Mouse (Mus musculus) splenic B cell, adult 2 months (primary cell): Measurements from ENCODE around the gene Fam227a.
A peak's percentile ranks its signal among the peaks of the same experiment; 100 is the strongest.

Experiments used
- DNase-seq: peaks from one replicate; pipeline ENCODE4 v3.0.0-alpha.2; 2011; ENCODE audit warnings: low read depth, low spot score
- H3K27me3 ChIP-seq: 2 replicates; pipeline ENCODE4 v1.6.1; 2012; ENCODE audit warnings: mild to moderate bottlenecking, low read length, moderate library complexity, mixed read lengths; ENCODE audit not compliant: control insufficient read depth, poor library complexity, insufficient read depth, severe bottlenecking
- H3K36me3 ChIP-seq: 2 replicates; pipeline ENCODE4 v1.6.1; 2012; ENCODE audit warnings: mild to moderate bottlenecking, low read length, moderate library complexity, mixed read lengths; ENCODE audit not compliant: control insufficient read depth, poor library complexity, insufficient read depth, severe bottlenecking

Gene Fam227a

DNA sequence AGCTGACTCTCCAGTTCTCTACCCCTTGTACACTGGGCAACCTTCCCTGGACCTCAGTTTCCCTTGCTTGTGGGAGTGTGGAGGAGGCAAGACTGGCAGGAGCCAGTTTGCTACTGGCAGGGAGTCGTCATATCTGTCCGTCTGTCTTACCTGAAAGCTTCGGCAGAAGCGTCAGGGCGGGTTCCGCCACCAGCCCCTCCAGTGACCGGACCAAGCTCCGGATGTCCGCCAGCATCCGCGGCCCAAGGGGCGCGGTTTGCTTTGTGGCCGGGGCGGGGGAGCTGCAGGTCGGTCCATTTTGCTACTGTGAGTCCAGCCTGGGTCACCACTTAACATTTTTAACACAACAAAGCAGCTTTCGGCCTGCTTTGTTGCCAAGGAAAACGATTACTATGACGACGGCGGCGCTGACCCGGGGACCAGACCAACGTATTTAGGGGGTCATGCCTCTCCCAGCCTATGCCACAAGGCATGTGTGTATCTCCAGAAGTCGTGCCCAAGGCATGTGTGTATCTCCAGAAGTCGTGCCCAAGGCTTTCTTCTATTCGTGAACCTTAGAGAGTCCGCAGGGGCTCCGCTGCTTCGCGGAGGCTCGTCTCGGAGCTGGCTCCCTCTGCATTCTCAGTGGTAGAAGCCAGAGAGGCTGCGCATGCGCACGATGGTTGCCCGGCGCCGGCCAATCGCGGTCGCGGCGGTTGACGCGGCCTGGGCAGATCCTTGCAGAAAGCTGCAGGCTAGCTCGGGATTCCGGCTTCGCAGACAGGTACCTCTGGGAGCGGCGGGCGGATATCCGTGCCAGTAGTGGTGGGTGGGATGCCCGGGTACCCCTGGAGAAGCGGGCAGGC lies at the start of gene Fam227a, which contains the start of gene Cby1:
TSS of gene Fam227a (minus strand) at position 426 of the 845 bp plus-strand sequence.
TSS of gene Cby1 (plus strand) at position 669 of the 845 bp plus-strand sequence.
- no peaks in the 10 kb centered on the region for H3K27me3 ChIP-seq
- DNase-seq, result peak; percentile 94
- H3K36me3 ChIP-seq, result no peaks in the 10 kb centered on the region; the same call in 1 of the 2 replicates

DNA sequence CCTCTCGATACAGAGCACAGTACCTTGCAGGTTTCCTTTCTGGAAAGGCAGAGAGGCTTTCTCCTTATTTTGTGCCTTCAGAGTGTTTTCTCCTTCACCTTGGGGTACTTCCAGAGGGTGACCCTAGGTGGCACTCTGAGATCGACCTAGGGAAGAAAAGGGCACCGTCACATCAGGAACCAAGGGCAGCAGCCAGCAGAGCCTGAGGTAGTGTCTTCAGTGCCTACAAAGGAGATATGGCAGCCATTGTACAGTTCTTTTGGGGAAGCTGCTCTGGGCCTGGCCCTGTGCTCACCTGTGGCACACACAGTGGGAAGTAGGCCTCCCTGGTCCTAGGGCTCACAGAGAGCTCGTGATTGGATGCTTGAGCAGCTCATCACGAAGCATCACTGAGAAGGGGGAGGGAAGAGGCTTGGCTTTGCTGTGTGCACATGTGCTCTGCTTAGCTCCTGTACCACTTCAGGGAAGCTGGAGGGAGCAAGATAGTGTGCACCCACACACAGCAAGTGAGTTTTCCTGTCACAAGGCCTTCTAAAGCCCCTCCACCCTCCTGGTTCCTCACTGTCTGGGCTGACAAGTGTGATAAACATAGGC lies 49.6 kb upstream of the Fam227a start:
- no peak for DNase-seq
- H3K36me3 ChIP-seq, result no peaks in the 10 kb centered on the region; the same call in 1 of the 2 replicates
- H3K27me3 ChIP-seq, result no peaks in the 10 kb centered on the region

DNA sequence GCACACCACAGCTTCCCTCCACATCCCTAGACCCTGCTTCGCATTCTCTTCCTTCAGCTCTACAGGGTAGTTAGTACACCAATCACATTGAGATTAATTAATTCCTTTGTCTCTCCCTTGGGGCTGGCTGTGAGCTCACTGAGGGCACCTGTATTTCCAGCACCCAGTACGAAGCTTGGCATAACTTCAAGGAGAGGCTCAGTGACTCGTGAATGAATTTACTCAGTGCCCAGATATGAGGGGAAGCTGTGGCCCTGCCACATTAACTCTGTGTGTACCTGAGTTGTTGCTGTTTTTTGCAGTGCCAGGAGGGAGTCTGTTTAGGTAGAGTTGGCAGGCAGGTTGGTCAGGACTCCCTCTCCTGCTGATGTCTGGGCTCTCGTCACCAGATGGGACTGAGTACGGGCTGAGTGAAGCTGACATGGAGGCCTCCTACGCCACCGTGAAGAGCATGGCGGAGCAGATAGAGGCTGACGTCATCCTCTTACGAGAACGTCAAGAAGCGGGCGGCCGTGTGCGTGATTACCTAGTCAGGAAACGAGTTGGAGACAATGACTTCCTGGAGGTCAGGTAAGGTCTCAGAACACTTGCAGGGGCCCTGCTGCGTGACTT lies 48.0 kb upstream of the Fam227a start:
- Histone ChIP-seq H3K36me3 (no peaks in the 10 kb centered on the region; the same call in 1 of the 2 replicates), H3K27me3 (no peaks in the 10 kb centered on the region)
- DNase-seq, result no peak

DNA sequence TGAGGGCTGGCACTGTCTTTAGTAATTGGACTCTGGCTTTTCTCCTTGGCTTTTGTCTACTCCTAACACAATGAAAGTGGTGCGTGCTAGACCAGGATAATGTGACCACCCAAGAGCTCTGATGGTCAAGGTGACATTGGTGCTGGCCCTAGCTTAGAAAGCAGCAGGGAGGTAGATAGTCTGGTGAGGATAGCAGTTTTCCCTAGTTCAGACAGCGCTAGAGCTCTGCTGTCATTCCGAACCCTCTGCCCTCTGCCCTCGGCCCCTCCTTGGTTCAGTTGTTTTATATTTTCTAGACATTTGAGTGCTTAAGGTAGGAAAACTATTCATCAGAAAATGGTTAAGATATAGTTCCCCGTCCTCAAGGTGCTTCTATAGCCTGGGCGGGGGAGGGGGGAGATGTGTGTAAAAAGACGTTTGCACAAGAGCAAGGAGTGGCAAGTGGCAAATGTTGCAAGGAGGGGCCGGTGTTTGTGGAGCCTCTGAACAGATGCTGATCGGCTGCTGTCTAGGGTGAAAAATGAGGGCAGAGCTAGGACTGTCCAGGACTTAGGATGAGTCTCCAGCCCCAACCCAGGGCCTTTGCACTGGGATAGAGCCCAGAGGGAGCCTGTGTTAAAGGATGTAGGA lies 38.9 kb upstream of the Fam227a start:
- no peak for DNase-seq
- H3K36me3 ChIP-seq, result peaks cover 4% of the 10 kb centered on the region
- H3K27me3 ChIP-seq, result no peaks in the 10 kb centered on the region

DNA sequence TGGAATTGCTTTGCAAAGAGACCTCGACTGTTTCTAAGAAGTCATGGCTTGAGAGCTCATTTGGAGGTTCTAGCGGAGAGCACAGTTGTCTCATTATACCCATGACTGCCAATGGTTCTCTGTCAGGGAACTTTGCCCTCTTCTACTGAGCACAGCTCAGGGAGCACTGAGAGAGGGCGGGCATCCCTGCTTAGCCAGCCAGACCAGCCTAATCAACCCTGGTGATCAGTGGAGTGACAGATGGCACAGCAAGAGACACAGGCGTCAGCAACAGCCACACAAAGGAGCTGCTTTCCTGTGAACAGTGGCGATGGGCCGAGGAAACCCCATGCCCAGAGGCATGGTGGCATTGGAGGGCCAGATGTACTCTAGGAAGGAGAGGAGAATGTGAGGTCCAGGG lies 38.3 kb upstream of the Fam227a start:
- H3K27me3 ChIP-seq, result no peaks in the 10 kb centered on the region
- no peak for DNase-seq
- peaks cover 4% of the 10 kb centered on the region for H3K36me3 ChIP-seq

DNA sequence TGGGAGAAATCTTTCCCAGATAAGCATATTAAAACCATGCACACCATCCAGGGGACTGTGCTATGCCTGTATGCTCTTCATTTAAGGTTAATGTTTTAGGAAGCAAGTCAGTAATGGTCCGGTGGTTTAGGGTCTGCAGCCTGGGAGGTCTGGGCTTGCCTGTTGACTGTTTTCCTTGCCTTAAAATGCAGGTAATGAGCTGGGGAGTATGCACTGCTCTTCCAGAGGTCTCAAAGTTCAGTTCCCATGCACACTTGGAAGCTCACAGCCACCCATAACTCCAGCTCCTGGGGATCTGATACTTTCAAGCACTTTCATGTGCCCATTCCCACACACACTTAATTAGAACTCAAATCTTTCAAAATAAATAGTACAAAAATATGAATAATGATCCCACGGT lies 37.8 kb upstream of the Fam227a start:
- H3K27me3 ChIP-seq, result no peaks in the 10 kb centered on the region
- DNase-seq, result no peak
- peaks cover 4% of the 10 kb centered on the region for H3K36me3 ChIP-seq

DNA sequence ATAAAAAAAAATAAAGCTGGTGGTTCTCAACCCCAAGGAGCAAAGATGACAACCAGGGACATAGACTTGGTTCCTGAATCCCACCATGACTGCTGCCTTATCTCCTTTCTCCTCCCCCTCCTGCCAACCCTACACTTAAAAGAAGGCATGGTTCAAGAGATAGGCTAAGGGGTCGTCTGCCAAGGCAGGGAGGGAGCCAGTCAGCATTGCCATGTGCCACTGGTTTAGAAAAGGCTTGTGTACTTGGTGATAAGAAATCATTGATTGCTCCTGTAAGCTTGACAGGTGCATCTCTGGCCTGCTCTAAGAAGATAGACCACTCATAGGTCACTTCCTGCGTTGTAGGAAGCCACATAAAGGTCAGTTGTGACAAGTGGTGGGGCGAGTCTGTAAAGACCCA lies 36.8 kb upstream of the Fam227a start:
- no peaks in the 10 kb centered on the region for H3K27me3 ChIP-seq
- H3K36me3 ChIP-seq, result peaks cover 4% of the 10 kb centered on the region
- DNase-seq, result no peak

DNA sequence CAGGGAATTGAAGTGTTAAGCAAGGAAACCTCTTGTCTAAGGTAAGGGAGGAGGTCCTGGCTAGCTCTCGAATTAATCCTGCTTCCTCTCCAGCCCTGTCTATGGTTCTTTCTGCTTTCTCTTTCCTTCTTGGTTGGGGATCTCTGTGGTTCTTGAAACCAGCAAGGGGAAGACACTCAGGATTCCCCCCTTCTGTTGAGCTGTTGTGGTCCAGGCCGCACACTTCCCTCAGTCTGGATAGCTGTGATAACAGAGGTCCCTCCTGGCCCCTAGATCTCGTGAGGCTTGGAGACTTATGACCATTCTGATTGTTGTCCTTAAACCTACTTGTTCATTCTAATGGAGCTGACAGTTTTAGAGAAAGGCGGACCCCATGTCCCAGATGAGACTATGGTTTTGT lies 35.8 kb upstream of the Fam227a start:
- no peaks in the 10 kb centered on the region for H3K27me3 ChIP-seq
- DNase-seq, result no peak

DNA sequence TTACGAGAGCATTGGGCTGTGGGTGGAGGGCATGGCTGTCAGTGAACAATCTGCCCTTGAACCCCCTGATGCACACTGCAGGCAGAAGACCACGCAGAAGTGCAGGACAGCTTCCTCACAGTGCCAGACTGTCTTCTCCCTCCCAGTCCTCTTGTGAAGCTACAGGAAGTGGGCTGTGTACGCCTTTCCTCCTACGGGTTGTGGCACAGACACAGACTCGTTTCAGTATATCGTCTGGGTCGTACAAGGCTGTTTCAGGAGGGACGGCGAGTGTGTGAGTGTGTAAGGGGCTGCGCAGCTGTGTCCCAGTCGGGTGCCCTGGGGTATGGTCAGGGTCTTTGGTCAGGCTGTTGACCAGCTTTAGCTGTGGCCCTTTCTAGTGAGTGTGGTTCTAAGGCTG lies 35.0 kb upstream of the Fam227a start:
- H3K27me3 ChIP-seq, result no peaks in the 10 kb centered on the region
- peak; percentile 48 for DNase-seq
- H3K36me3 ChIP-seq, result peaks cover 3% of the 10 kb centered on the region

More for the DNA sequence above, 35.8 kb upstream of the Fam227a start:
- H3K36me3 ChIP-seq, result peaks cover 4% of the 10 kb centered on the region

DNA sequence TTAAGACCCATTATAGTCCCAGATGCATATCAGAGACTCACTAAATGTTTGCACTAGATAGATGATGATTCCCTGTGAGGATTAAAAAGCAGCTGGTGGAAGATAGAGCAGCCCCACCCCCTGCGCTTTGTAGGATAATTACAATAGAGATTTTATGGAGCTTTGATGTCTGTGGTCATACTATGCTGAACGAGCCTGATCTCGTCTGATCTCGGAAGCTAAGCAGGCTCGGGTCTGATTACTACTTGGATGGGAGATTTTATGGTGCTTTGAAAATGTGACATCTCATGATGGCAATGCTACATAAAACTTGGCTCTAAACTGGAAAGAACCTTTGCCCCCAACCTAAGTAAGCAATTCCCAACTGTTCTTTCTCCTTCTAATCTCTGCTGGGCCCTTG lies 33.6 kb upstream of the Fam227a start:
- H3K27me3 ChIP-seq, result no peaks in the 10 kb centered on the region
- peaks cover 3% of the 10 kb centered on the region for H3K36me3 ChIP-seq
- no peak for DNase-seq

DNA sequence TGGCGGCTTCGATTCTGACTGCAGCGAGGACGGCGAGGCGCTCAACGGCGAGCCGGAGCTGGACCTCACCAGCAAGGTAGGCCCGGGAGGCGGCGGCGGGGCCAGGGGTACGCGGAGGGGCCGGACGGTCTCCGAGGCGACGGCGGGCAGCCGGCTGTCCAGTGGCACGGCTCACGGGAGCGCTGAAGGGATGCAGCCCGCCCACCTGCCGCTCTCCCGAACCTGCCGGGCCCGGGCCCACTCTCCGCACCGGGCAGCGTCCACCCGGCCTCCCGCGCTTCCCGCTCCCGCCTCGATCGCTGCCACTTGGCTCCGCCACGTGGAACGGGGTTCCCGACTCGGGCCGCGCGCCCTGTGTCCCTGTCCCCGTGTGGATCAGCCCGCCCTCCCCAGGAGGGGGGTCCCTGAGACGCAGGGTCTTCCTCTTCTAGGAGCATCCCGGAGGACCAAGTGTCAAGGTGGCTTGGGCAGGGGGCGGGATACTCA lies 32.3 kb upstream of the Fam227a start:
- H3K27me3 ChIP-seq, result no peaks in the 10 kb centered on the region
- DNase-seq, result peak; percentile 32
- H3K36me3 ChIP-seq, result peaks cover 3% of the 10 kb centered on the region; the same call in 1 of the 2 replicates

DNA sequence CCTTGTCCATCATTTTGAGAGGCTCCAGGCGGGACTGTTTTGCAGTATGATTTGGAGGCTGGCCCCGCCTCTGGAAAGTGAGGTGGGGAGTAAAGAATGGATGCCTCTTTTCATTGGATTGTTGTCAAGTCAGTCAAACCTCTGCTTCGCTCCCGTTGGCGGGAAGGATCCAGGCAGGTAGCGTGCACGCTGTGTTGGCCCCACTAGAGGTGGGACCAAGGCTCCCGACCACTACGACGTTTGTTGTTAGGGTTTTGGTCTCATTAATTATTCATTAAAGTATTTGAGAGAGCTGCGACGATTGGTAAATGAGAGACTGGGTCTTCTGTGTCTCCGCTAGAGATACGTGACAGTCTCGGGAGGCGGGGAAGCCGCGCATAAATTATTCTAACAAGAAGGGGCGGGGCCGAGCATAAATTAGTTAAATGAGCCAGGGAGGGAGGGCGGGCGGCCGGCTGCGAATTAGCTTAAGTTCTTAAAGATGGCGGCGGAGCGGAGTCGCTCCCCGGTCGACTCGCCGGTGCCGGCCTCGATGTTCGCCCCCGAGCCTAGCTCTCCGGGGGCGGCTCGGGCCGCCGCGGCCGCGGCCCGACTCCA lies 31.8 kb upstream of the Fam227a start, which contains the start of gene Gtpbp1:
TSS of gene Gtpbp1 (plus strand) at position 420 of the 597 bp plus-strand sequence.
- peak; percentile 99 for DNase-seq
- H3K36me3 ChIP-seq, result peaks cover 3% of the 10 kb centered on the region; the same call in 1 of the 2 replicates
- H3K27me3 ChIP-seq, result no peaks in the 10 kb centered on the region

DNA sequence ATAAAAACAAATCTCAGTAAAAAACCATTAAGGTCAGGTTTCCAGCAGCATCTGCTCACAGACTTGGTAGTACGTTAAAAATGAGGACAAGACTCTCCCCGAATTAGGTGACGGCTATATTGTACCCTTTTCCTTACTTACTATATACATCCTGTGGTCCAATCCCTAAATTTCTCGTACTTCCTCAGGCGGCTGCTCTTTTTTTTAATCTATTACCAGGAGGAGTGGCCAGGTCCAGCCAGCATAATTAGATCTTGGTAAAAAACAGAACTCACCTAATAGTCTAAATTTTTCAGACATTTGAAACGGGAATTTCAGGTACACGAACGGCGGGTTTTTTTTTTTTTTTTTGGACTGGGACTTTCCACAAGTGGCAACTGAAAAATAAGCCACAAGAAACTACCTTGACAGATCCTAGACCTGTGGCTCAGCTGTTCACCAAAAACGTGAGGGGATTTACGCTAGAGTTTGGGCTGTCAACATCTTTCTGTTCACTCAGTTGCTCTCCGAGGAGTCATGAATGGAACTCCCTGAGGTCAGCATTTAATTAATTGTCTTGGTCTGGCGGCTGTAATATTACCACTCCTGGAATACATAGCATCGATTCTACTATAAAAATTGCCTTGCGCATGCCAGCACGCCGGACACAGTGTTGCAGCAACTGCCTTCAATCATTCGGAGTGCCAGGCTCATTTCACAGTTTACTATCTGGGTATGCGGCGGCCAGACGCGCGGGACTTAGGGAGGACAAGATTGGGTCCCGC lies 31.1 kb upstream of the Fam227a start:
- no peaks in the 10 kb centered on the region for H3K27me3 ChIP-seq
- no peaks in the 10 kb centered on the region; the same call in 1 of the 2 replicates for H3K36me3 ChIP-seq
- no peak for DNase-seq
